ENCODE assay signal across 8 mouse cellular contexts in the genomic region with DNA sequence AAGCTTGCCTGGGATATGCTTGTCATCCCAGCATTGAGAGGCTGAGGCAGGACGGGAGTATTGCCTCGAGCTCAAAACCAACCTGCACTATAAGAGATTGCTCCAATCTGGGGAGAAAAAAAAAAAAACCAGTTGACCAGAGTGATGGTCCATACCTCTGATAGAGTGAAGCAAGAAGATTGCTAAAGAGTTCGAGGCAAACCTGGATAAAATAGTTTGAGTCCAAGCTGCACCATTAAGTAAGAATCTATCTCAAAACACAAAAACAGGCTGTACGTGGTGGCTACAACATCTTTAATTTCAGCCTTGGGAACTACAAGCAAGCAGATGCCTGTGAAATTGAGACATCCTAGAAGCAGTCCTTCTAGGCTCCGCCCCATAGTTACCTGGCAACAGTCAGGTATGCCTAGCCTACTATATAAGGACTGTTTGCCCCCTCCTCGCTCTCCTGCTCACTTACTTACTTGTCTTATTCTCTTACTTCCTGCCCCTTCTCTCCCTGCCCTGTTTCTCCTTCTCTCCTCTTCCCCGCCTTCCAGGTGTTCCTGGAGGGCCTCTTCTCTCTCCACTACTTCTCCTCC. TPM values are rescaled to one million over a fixed set of nuclear protein-coding genes. Genes with fewer than 3 reads are reported as not detected.
DNase-seq lines count a peak whose midpoint lies in the region; ATAC-seq lines count a peak whose summit lies in the region.

No protein-coding gene starts in this region.

- peaks cover 37% of the 10 kb centered on the region for H3K36me3 ChIP-seq in erythroblast, embryonic 14.5 days (ENCODE audit: control insufficient read depth)
- H3K36me3 ChIP-seq in hindbrain, embryonic 16.5 days (ENCODE audit: control insufficient read depth, insufficient read depth, low read length), result no peaks in the 10 kb centered on the region; the same call in 1 of the 2 replicates

- peak overlapping the region; percentile 92 for H3K4me2 ChIP-seq in hindbrain, embryonic 16.5 days (ENCODE audit: low read length)

- no peaks in the 10 kb centered on the region for H3K9me3 ChIP-seq in erythroblast, embryonic 14.5 days (ENCODE audit: control insufficient read depth, low read length)
- H3K9me3 ChIP-seq in hindbrain, embryonic 16.5 days (ENCODE audit: control insufficient read depth, low read length), result no peaks in the 10 kb centered on the region

- peak overlapping the region; percentile 15 for H3K9ac ChIP-seq in hindbrain, embryonic 16.5 days (ENCODE audit: low read depth, low read length)

- H3K27me3 ChIP-seq in erythroblast, embryonic 14.5 days (ENCODE audit: control insufficient read depth), result no peaks in the 10 kb centered on the region
- H3K27me3 ChIP-seq in hindbrain, embryonic 16.5 days (replicated peaks; ENCODE audit: control insufficient read depth, insufficient read depth, low read length), result no peaks in the 10 kb centered on the region

- intact Hi-C loops in gastrocnemius, postnatal 14 days (cut with DNase I; ENCODE audit: low total_unique reads), result no loop called here

- no peak overlapping the region; the same call in 1 of the 2 replicates for H3K27ac ChIP-seq in hindbrain, embryonic 16.5 days (ENCODE audit: low read depth, low read length)

- no peak; the same call in 1 of the 2 replicates for ATAC-seq in erythroblast, adult 5-6 weeks (replicated peaks; ENCODE audit: low FRiP score, poor library complexity, severe bottlenecking)
- ATAC-seq in hindbrain, embryonic 16.5 days, result peak; percentile 22; the same call in 1 of the 2 replicates
- peak; percentile 22; the same call in 1 of the 2 replicates for ATAC-seq in megakaryocyte, adult 5-6 weeks (ENCODE audit: poor library complexity, severe bottlenecking)
- no peak for ATAC-seq in inflammation-experienced regulatory T-cells, adult 6 months

- peak overlapping the region; percentile 74 for H3K4me3 ChIP-seq in erythroblast, embryonic 14.5 days (replicated peaks)
- H3K4me3 ChIP-seq in hindbrain, embryonic 16.5 days (ENCODE audit: low read length), result peak overlapping the region; percentile 80

- peak; percentile 58 for DNase-seq in ZHBTc4 (ENCODE audit: low read depth, low spot score)
- DNase-seq in retina, embryonic 14.5 days (ENCODE audit: low spot score), result no peak
- no peak for DNase-seq in gastrocnemius, postnatal 14 days

- WGBS in hindbrain, embryonic 16.5 days, result 35% methylated on average over 7 of the region's 7 CpGs

- H3K4me1 ChIP-seq in erythroblast, embryonic 14.5 days (ENCODE audit: control insufficient read depth), result peaks cover 56% of the 10 kb centered on the region
- peaks cover 17% of the 10 kb centered on the region for H3K4me1 ChIP-seq in hindbrain, embryonic 16.5 days (ENCODE audit: control insufficient read depth, insufficient read depth, low read depth, low read length)

RNA-seq across cellular contexts. Expression of a gene that starts 0.5 kb away (rescaled TPM):
- 24.4 and 25.7 TPM in 2 replicates for polyA plus RNA-seq in erythroblast, embryonic 14.5 days (2012)
- 8.6 and 12.7 TPM in 2 replicates for total RNA-seq in erythroblast, adult 5-6 weeks (2015; ENCODE audit: low replicate concordance)
- total RNA-seq in erythroblast, adult 5-6 weeks (2017; ENCODE audit: low replicate concordance), result 9.7 and 11.8 TPM in 2 replicates
- 226 and 242 TPM in 2 replicates for polyA plus RNA-seq in hindbrain, embryonic 16.5 days (2015; fragmentation: Nextera tagmentation; extraction: Ambion mirVana)
- 24.6 and 25.0 TPM in 2 replicates for total RNA-seq in megakaryocyte, adult 5-6 weeks (2015)
- total RNA-seq in megakaryocyte, adult 5-6 weeks (2017), result 31.8 and 37.4 TPM in 2 replicates
- total RNA-seq in gastrocnemius, postnatal 14 days (2021), result 10 to 100 TPM; 20.1 to 22.4 TPM
- 100 to 1,000 TPM; 138 to 175 (median 143) TPM for polyA plus RNA-seq in inflammation-experienced regulatory T-cells, adult 6 months (2017; shearing (Covaris generic))

RNA-seq across cellular contexts. Expression of a gene that starts 7.5 kb away (rescaled TPM):
- polyA plus RNA-seq in erythroblast, embryonic 14.5 days (2012), result 3,659 and 3,743 TPM in 2 replicates
- 1,430 and 1,622 TPM in 2 replicates for total RNA-seq in erythroblast, adult 5-6 weeks (2015; ENCODE audit: low replicate concordance)
- 705 and 987 TPM in 2 replicates for total RNA-seq in erythroblast, adult 5-6 weeks (2017; ENCODE audit: low replicate concordance)
- polyA plus RNA-seq in hindbrain, embryonic 16.5 days (2015; fragmentation: Nextera tagmentation; extraction: Ambion mirVana), result 5,303 and 5,527 TPM in 2 replicates
- total RNA-seq in megakaryocyte, adult 5-6 weeks (2015), result 2,869 and 3,213 TPM in 2 replicates
- 1,589 and 1,786 TPM in 2 replicates for total RNA-seq in megakaryocyte, adult 5-6 weeks (2017)
- total RNA-seq in gastrocnemius, postnatal 14 days (2021), result 100 to 1,000 TPM; 119 to 132 TPM
- polyA plus RNA-seq in inflammation-experienced regulatory T-cells, adult 6 months (2017; shearing (Covaris generic)), result 1,000 to 10,000 TPM; 1,271 to 2,003 (median 1,772) TPM

RNA-seq across cellular contexts. Expression of a gene that starts 14.5 kb away (rescaled TPM):
- 0.03 and 0.08 TPM in 2 replicates for polyA plus RNA-seq in erythroblast, embryonic 14.5 days (2012)
- total RNA-seq in erythroblast, adult 5-6 weeks (2015; ENCODE audit: low replicate concordance), result not detected in 2 replicates
- total RNA-seq in erythroblast, adult 5-6 weeks (2017; ENCODE audit: low replicate concordance), result 0.42 TPM in 1 of 2 replicates, not detected in the other
- 0.20 and 0.30 TPM in 2 replicates for polyA plus RNA-seq in hindbrain, embryonic 16.5 days (2015; fragmentation: Nextera tagmentation; extraction: Ambion mirVana)
- total RNA-seq in megakaryocyte, adult 5-6 weeks (2015), result not detected in 2 replicates
- not detected in 2 replicates for total RNA-seq in megakaryocyte, adult 5-6 weeks (2017)
- not detected for total RNA-seq in gastrocnemius, postnatal 14 days (2021)
- polyA plus RNA-seq in inflammation-experienced regulatory T-cells, adult 6 months (2017; shearing (Covaris generic)), result 1 to 10 TPM in 1 of 3 experiments, under 1 TPM in 2; 0.23 to 1.8 (median 0.29) TPM

RNA-seq across cellular contexts. Expression of a gene that starts 19.4 kb away (rescaled TPM):
- polyA plus RNA-seq in erythroblast, embryonic 14.5 days (2012), result not detected in 2 replicates
- not detected in 2 replicates for total RNA-seq in erythroblast, adult 5-6 weeks (2015; ENCODE audit: low replicate concordance)
- not detected in 2 replicates for total RNA-seq in erythroblast, adult 5-6 weeks (2017; ENCODE audit: low replicate concordance)
- not detected in 2 replicates for polyA plus RNA-seq in hindbrain, embryonic 16.5 days (2015; fragmentation: Nextera tagmentation; extraction: Ambion mirVana)
- total RNA-seq in megakaryocyte, adult 5-6 weeks (2015), result not detected in 2 replicates
- total RNA-seq in megakaryocyte, adult 5-6 weeks (2017), result 0.61 TPM in 1 of 2 replicates, not detected in the other
- 1 to 10 TPM; 6.0 to 6.2 TPM for total RNA-seq in gastrocnemius, postnatal 14 days (2021)
- polyA plus RNA-seq in inflammation-experienced regulatory T-cells, adult 6 months (2017; shearing (Covaris generic)), result not detected

RNA-seq across cellular contexts. Expression of a gene that starts 21.4 kb away (rescaled TPM):
- 0.01 and 0.02 TPM in 2 replicates for polyA plus RNA-seq in erythroblast, embryonic 14.5 days (2012)
- total RNA-seq in erythroblast, adult 5-6 weeks (2015; ENCODE audit: low replicate concordance), result 3.3 TPM in 2 replicates
- total RNA-seq in erythroblast, adult 5-6 weeks (2017; ENCODE audit: low replicate concordance), result 2.1 and 2.3 TPM in 2 replicates
- polyA plus RNA-seq in hindbrain, embryonic 16.5 days (2015; fragmentation: Nextera tagmentation; extraction: Ambion mirVana), result 4.0 and 4.3 TPM in 2 replicates
- 15.5 and 18.3 TPM in 2 replicates for total RNA-seq in megakaryocyte, adult 5-6 weeks (2015)
- total RNA-seq in megakaryocyte, adult 5-6 weeks (2017), result 14.2 and 16.0 TPM in 2 replicates
- total RNA-seq in gastrocnemius, postnatal 14 days (2021), result 10 to 100 TPM in 1 of 2 experiments, 1 to 10 TPM in 1; 9.4 to 10.5 TPM
- 1 to 10 TPM; 1.0 to 1.1 (median 1.1) TPM for polyA plus RNA-seq in inflammation-experienced regulatory T-cells, adult 6 months (2017; shearing (Covaris generic))

Comparison
In these comparisons a context has a peak if more than half of its experiments do, and no peak if none do; other contexts are left out.
1. ATAC-seq: peak in hindbrain, embryonic 16.5 days (single experiment) and megakaryocyte, adult 5-6 weeks (single experiment); none in erythroblast, adult 5-6 weeks (single experiment) and inflammation-experienced regulatory T-cells, adult 6 months (single experiment).
2. RNA of a gene that starts 7.5 kb away (total RNA-seq): 1,589 to 3,213 TPM in megakaryocyte, adult 5-6 weeks and 705 to 1,622 TPM in erythroblast, adult 5-6 weeks; 119 to 132 TPM in gastrocnemius, postnatal 14 days; every median in the first group is over 4 times any median in the second.